Mouse (Mus musculus): ENCODE measurements at regions not wholly inside any gene's neighbourhood (a gene's known extent, or its start where the extent isn't known, plus 50 kb on each side); places are given as distances from the start of the nearest gene placed in this dataset.

GRCm38 (mm10) chr4:101340741-101341140 lies 75.7 kb upstream of the Jak1 start:
- no peak for DNase-seq

DNA sequence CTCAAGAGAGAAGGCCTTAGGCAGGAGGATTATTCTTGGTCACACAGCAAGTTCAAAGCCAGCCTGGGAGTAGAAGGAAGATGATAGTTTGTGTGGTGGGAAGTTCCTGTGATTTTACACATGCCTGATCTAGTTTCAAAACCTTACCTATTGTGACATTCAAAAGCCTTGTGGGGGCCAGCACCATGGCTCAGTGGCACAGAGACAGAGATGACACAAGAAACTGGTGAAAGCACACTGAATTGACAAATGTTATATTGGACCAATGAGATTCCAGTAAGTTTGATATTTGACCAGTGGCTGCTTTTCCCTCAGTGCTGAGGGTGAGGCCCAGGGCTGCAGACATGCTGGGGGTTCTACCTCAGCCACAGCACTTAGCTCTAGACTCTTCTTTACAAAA lies 73.1 kb upstream of the Jak1 start:
- DNase-seq = no peak

- no peak for DNase-seq
These were observed 71.7 kb upstream of the Jak1 start for GRCm38 (mm10) chr4:101336811-101337210.

DNA sequence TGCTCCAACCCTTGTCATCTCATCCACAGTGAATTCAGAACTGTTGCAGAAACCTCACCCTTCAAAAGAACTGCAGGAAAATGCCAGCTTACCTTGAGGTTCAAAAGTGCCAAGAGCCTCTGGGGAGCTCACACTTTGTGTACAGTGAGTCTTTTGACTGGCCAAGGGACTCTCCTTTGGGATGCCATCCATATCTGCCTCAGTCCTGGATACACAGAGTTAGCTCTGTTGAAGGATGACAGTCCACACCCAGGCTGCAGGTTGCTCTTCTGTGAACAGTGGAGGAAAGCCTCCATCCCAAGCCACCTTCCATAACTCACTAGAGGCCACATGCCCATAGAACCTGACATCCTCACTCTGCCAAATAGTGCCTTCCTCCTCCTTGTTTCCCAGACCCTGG lies 71.3 kb upstream of the Jak1 start:
- no peak for DNase-seq

DNA sequence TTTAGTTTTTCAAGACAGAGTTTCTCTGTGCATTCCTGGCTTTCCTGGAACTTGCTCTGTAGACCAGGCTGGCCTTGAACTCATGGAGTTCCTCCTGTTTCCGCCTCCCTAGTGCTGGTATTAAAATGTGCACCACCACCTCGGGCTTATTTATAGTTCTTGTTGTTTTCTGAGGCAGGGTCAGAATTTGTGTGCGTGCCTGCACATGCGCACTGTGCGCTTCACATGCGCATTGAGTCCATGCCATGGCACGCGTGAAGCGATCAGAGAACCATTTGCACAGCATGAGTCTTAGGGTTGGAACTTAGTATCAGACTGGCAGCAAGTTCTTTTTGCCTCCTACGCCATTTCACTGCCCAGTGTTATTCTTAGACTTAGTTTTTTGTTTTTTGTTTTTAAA lies 68.8 kb upstream of the Jak1 start:
- no peak for DNase-seq

DNA sequence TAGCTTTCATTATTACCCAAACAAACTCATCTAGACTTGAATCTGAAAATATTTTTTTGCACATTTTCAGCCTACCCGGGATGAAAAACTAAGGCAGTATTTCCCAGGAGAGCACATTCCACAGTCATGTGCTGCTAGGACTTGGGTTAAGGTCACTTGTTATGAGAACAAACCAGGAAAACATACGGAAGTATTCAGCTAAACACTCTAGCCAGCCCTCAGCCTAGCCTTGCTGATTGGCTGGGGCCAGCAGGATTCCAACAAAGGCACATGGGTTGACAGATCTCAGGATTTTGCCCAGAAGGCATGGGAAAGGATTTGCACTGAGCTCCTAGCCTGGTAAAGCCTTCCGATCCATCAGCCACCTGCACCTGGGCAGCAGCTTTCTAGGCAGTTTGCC lies 68.0 kb upstream of the Jak1 start:
- no peak for DNase-seq

- DNase-seq = no peak
These were observed 66.1 kb upstream of the Jak1 start for GRCm38 (mm10) chr4:101331231-101331630.

DNA sequence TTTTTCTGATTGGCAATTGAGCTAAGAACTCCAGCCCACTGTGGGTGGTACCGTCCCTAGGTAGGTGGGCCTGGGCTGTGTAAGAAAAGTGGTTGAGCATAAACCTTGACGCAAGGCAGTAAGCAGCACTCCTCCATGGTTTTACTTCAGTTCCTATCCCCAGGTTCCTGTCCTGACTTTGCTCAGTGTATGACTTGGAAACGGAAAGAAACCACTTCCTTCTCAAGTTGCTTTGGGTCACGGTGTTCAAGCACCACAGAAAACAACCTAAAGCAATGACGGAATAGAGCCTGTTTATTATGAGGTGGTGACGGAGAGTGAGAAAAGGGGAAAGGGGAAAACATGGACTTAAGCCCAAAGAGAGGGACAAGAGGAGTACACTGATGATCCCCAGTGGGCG lies 64.0 kb upstream of the Jak1 start:
- DNase-seq = no peak

DNA sequence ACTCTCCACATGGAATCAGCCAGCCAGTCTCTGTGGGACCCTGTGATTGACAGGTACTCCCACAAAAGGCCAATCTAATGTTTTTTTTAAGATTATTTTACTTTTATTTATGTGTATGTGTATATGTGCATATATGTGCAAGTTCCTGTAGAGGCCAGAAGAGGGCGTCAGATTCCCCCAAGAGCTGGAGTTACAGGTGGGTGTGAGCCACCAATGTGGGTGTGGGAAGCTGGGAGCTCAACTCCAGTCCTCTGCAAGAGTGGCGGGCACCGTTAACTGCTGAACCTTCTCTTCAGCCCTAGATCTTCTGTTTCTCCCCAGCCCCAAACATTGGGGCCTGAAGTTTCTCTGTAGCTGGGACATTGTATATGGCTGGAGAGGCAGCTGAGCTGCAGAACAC lies 61.0 kb upstream of the Jak1 start:
- no peak for DNase-seq

DNA sequence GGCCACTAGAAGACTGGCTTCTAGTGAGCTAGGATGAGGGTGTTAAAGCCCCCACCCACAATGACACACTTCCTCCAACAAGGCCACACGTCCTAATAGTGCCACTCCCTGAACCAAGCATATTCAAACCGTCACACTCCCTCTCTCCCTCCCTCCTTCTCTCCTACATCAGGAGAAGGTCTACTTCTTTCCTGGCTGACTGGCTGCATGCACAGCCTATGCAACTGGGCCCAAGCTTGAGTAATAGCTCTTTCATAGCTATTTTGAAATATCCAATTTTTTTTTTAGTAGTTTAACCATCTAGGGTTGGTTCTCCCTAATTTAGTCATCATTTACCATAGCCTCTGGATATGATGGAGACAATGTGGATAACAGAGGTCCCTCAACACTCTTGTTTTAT lies 56.6 kb upstream of the Jak1 start:
- DNase-seq = no peak

- DNase-seq = peak; percentile 57
These were observed 55.5 kb upstream of the Jak1 start for GRCm38 (mm10) chr4:101320587-101320986.

GRCm38 (mm10) chr4:101319681-101320220 lies 54.7 kb upstream of the Jak1 start:
- DNase-seq = no peak

- DNase-seq = no peak
These were observed 53.8 kb upstream of the Jak1 start for GRCm38 (mm10) chr4:101318836-101319235.

GRCm38 (mm10) chr4:101316061-101316460 lies 51.0 kb upstream of the Jak1 start:
- DNase-seq = no peak

Data from kidney, adult 18-20 months (tissue).